Mouse (Mus musculus) E14TG2a.4 (cell line): ENCODE measurements around the gene Taok3.

ENCODE experiments used
- CTCF ChIP-seq: conservative IDR thresholded peaks from 2 replicates; pipeline ENCODE4 v1.5.1; 2014; ENCODE audit warnings: low read length
- NANOG ChIP-seq: IDR thresholded peaks from 2 replicates; pipeline ENCODE4 v1.6.1; 2014; ENCODE audit warnings: borderline replicate concordance, low read length, mixed read lengths
- POU5F1 ChIP-seq: IDR thresholded peaks from 2 replicates; pipeline ENCODE4 v1.6.1; 2014; ENCODE audit warnings: low read length, borderline replicate concordance

DNA sequence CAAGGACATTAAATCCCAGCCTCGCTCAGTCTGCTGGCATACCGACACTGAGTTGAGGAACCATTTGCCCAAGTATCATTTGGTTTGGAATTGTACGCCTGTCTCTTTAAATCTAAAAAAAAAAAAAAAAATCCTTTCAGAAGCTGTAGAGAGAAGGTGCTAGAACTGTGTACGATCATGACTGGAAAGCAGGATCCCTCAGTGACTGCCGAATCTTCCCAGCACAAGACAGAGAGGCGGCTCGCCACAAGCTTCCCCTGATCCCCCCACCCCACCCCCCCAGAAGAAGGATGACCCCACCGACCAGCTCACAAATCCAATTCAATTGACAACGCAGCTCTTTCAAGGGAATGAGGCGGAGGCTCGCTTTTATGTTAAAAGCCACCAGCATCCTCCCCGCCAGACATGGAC, 120.4 kb downstream of the Taok3 start:
- TF ChIP-seq CTCF: no peak
- no peak for TF ChIP-seq POU5F1
- TF ChIP-seq NANOG: no peak
